Mouse (Mus musculus) adrenal gland, postnatal 4 days (tissue): ENCODE measurements at regions not wholly inside any gene's neighbourhood (a gene's known extent, or its start where the extent isn't known, plus 50 kb on each side); places are given as distances from the start of the nearest gene placed in this dataset.

Experiments used
- DNase-seq, 2 experiments: peaks; one replicate each; pipeline ENCODE4 v3.0.0; 2021 to 2022; ENCODE audit warnings: low spot score in 2 of 2, mixed read lengths in 2 of 2

DNA sequence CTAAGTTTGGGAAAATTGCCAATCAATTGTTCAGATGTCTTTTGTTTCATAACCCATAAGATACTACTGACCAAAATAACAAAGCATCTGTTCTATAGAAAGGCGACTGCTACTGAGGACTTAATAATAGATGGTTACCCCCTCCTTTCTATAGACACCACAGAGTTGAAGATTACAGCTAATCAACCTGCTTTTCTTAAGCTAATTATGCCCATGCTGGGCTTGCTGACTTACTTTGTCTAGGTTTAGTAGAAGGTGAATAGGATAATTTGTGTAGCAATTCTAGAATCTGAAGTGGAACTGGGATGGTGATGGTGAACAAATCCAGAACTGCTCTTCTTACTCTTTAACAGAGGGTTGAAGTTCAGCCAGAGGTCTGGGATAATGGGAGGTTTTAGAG lies 53.8 kb upstream of the Tbx18 start:
- no peak for DNase-seq

DNA sequence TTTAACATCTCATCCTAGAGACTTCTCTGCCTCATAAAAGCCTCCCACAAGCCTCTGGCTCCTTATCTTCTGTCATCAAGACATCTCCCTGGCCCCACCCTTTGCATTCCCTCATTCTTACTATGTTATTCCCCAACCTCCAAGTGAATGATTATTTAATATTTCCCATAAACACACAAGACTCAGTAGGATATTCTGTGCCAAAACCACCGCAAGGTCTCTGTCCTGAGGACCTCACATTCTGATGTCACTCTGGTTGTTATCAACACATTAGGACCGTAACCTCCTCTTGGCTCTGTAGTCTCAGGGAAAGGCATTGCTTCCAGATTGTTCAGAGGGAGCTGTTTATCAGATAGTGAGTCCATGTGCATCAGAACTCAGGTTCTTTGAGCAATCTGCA lies 80.7 kb upstream of the Tbx18 start:
- no peak for DNase-seq

DNA sequence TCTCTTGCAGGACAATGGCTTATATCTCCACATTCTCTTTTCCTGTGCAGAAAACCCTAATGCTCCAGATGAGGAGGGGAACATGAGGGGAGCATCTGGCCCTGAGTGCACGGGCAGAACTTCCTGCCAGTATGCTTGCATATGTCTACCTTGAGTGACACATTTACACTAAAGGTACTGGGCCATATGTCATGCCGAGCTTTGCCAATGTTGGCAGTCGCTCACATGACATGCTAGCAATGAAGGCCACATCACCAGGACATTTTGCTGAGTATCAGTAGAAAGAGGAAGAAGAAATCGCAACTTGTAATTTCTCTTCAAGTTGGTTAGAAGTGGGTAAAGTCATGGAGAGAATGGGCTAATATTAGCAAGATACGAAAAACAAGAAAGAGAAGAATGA lies 91.2 kb upstream of the Tbx18 start:
- DNase-seq, result no peak

DNA sequence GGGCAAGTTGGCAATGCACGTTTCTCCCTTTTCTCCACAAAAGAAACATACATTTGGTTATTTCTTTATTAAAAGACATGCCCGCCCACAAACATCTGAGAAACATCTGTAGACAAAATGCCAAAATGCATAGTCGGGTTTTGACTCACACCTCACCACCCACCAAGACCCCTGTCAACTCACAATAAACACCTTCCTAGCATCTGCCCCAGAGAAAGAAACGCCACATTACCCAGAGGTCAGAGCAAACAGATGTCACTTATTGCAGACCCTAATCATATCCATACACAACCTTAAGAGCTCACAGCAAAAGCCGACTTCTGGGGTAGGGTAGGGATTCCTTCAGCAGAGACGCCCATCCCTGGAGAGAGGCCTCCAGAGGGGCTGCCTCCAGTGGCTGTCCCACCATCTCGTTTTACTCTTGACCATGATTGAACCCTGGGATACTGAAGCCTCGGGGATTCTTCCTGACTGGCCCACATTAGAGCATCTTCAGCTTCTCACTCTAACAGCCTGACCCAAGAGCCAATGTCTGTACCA lies 93.7 kb upstream of the Tbx18 start:
- DNase-seq, result no peak

DNA sequence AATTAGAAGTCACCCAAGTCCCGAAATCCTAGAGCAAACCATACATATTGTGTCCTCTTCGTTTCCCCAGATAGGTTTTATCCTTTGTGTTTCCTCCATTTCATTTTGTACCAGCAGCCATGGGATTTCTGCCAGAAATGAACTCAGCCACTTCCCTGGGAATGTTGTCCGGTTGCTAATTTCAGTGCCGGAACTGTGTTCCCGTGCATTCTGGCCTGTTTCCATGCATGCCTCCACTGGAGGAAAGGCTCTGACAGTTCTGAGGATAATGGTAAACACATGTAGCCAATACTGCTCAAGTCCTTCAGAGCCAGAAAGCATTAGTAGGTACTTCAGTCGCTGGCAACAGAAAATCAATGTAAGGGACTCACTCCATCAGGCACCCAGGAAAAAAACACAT lies 112.8 kb upstream of the Tbx18 start:
- DNase-seq, result no peak

DNA sequence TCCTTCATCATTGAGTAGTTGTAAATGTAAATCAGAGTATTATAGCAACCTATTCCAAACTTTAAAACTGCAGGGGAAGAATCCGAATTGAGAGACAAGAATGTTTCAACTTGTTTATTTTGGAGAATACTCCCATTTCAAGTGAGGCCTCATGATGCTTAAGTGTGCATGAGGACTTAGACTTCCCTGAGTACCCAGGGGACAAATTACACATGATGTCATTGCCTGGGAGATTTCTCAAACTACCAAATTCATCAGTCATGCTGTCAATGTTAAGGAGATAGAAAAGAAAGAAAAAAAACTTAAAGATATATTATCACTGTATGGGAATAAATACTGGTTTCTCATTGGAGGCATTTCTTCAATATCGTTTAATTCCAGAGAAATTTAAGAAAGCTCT lies 113.4 kb upstream of the Tbx18 start:
- no peak for DNase-seq

DNA sequence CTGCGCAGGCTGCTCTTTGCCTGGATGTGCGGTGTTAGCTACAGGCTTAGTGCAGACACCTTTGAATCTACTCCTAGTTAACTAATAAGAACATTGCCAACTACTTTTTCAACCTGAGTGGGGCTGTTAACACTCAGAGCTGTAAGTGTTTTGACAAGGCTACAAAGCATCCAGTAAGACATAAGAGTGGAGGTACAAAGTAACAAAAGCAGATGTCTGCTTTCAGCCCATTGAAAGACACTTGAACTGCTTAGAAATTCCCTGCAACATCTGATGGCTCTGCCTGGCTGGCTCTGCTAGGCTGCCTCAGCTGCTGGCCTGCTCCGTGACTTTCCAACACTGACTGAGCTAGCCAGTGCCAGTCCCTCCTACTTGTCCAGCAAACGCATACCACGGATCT lies 117.8 kb upstream of the Tbx18 start:
- no peak for DNase-seq

DNA sequence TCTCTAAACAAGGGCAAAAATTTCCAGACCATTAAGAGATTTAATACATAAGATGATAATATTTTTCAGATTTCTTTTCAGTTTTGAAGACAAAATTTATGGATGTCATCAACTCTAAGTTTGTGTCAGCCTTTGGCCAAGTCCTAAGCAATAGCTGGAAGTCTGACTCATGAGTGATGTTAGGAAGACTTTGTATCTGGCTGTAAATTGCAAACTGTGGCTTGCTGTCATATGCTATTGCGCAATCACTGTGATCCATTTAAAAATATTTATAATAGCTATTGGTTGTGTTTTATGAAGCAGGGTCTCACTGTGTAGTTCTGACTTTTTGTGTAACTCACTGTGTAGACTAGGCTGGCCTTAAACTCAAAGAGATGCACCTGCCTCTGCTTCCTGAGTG lies 119.1 kb upstream of the Tbx18 start:
- DNase-seq, result no peak

DNA sequence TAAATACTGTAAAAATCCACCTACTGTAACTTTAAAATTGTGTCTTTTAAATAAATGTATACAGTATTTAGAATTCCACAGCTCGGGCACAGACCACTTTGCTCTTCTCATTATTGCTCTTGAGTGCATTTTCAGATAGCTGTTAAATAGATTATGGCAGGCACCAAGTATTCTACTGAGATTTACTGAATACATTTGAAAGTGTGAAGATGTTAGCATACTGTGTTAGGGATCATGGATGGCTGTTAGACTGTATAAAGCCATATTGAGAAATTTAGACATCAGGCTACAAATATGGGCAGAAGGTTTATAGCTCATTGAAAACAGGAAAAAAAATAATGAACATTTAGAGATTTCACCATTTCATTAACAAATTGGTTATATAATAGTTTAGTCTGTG lies 130.5 kb upstream of the Tbx18 start:
- no peak for DNase-seq

DNA sequence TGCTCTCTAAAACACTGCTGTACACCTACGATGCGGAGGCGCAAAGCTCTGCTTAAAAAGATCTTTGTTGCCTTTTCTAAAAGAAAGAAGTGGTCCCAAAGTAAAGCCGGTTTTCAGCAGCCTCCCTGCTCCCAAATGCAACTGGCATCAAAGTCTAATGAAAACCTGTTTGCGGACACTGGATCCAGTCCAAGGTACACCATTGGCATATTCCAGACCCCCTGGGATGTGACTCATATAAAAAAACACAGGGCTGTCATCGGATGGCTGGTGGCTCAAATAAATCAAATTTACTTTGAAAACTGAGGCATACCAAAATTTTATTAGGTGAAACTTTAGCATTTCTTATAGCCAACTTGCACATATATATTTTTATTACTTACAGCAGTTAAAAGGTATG lies 134.2 kb upstream of the Tbx18 start:
- no peak for DNase-seq

DNA sequence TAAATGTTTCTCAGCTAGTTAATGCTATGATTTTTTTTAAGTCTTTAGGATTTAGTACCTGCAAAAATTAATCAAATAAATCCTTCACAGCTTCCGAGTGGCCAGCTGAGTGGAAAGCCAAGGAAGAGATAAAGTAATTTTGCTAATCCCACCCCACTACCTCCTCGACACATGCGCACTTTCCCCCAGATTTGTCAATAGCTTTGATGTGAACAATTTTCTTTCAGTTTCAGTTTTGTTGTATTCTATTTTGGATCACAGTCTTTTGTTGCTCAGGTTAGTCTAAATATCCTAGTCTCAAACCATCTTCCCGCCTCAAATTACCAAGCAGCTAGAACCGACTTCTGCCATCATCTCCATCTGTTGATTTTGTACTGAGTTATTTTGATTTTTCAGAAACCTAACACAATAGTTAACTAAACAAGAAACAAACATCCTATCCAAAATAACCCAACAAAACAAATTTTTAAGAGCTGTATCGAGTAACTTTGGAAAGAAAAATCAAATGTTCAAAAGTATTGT lies 141.4 kb upstream of the Tbx18 start:
- no peak for DNase-seq

DNA sequence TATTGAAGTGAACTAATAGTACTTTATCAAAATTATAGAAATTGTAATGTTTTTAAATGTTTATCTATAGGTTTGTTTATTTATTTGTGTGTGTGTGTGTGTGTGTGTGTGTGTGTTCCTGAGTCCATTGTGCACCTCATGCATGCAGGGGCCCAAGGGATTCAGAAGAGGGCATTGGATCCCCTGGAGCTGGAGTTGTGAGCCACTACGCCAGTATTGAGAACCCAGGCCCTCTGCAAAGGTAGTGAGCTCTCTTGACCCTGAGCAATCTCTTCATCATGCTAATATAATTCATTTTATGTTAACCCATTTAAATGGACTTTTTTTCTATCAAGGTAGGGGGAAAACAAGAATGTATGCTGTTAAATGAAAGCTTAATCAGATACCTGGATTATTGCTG lies 151.5 kb upstream of the Tbx18 start:
- no peak for DNase-seq

DNA sequence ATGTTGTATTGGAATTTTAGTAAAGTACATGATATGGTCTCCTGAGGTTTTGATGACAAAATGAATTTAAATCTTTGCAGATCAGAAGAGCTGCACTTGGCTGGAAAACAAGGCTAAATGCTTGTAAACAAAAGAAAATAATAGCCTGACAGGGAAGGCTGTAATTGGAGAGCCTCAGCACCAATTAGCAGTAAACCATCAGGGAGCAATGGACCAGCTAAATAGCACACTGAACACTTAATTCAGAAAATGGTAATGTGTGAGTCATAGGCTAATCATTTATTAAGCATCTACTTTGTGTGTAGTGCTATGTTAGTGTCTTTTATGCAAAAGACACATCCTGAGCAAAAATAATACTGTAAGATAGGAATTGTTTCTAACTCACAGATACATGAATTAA lies 152.0 kb upstream of the Tbx18 start:
- no peak for DNase-seq

DNA sequence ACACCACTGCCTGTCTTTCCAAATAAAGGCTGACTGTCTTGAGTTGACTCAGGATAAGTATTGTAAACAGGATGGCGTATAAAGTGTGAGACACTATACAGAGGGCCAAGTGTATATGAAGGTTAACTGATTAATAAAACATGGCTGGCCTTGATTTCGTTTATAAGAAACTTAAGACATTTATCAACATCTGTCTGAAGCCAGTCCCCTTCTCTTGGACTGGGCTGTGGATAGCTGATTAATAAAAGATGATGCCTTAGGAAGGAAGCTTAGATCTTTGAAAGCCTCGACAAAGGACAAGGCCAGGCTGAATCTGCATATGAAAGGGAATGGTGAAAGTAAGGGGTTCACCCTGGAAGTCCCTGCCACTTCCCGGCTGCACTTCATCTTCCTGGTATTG lies 163.0 kb upstream of the Tbx18 start:
- DNase-seq, result no peak

DNA sequence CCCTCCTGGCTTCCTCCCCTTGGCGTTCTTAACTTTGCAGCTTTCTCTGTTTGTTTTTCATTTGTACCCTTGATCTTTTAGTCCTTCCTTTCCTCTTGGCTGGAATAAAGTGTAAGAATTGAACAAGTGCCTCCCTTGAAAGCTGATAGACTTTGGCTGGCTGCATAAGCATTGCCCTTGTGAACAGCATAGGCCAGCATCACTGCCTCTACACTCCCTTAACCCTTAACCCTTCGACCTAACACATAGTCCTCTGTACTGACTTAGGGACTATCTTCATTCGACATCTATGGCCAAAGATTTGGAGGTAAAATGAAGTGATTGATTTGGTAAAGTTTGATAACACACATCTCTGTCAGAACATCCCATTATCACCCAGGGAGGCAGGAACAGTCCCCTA lies 163.5 kb upstream of the Tbx18 start:
- DNase-seq, result no peak

DNA sequence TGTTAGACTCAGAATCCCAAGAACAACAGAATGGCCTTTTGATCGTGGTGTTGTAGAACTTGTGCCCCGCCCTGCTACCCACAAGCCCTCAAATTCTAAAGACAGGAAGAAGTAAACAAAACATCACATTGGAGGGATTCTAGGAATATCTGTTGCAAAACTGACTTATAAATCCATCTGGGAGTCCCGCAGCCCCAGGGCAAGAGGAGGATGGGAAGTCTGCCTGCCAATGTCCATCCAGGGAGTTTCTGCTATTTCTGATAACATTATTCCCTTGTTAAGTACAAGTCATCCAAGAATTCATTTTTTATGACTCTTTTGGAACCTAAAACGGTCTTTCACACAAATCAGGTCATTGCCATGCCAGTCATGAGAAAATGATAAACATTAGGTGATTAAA lies 164.5 kb upstream of the Tbx18 start:
- no peak for DNase-seq

DNA sequence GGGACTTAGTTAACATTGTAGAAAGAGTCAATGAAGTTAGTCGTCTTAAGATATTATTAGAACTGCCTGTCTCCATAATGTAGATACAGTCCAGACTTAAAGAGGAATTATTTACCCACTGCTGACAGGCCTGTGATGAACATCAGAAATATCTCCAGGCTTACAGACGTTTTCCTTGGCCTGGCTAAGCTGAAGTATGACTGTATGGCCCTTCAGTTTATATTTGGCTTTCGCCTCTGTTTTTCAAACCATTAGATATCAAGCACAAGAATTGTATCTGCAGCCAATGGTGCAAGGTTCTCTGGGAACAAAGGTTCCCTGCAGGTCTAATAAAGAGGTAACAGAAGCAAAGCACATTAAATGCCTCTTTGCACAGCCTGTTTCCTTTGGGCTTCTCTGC lies 166.3 kb upstream of the Tbx18 start:
- no peak for DNase-seq

DNA sequence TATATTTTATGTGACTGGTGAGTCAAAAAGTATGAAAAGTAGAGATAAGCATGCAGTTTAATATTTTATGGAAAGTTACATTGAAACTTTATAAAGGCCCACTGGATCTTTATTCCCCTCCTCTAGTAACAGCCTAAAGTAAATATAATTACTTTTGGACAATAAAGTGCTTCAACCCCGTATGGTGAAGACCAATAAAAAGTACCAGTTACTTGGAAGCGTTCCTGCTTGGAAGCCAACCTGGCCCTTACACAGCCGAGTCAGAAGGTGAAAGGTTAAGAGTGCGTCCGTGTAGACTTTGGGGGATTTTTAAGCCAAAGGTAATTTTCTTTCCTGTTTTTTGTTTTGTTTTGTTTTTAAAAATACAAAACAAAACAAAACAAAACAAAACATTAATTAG lies 168.3 kb upstream of the Tbx18 start:
- no peak for DNase-seq

DNA sequence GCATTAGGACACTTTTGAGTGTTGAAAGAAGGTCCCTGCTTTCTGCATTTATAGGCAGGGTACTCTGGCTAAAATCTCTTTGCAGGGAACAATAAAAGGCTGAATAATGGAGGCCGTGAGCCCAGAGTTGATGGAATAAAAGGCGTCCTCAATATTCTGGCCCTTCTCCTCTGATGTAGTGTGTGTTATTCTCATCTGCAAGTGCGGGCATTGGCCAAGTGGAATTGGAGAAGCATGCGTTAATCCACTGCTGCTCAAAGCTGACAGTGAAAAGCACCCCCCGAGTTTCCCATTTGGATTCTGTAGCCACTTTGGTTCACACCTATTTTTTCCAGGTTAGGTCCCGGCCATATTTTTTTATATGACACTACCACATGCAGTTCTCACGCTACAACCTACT lies 168.7 kb upstream of the Tbx18 start:
- DNase-seq, result no peak

DNA sequence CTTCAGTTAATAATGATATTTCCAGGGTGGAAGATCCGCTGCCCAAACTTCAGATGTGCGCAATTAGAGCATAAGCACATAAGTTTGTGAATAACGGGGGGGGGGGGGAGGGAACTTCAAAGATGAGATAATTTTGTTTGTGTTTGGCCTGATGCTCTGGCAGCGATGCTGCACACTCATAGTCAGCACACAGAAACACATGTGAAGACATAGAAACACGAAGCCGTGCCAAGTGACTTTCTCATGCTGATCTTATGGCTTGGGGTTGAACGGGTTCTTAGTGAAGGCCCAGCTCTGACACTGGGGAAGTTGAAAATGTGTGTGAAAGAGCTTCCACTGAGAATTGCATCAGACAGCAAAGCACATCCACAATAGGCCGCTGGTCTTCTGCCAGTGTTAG lies 190.2 kb upstream of the Tbx18 start:
- no peak for DNase-seq

DNA sequence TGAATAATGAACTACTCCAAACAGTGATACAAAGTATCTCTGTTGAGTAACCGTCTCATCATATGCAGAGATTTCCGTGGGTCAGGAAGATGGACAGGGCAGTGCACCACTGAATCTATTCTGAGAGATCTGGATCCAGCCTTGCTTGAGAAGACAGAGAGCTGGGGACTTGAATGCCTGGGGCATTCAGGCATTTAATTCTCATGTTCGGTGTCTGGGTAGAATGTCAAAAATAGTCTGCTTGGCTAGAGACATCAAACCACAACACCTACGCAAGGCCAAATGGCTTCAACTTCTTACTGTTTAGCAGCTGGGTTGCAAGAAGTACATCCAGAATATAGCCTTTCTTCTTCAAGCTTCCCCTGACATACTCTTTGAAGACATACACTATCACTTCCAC lies 194.1 kb upstream of the Tbx18 start:
- DNase-seq, result no peak

DNA sequence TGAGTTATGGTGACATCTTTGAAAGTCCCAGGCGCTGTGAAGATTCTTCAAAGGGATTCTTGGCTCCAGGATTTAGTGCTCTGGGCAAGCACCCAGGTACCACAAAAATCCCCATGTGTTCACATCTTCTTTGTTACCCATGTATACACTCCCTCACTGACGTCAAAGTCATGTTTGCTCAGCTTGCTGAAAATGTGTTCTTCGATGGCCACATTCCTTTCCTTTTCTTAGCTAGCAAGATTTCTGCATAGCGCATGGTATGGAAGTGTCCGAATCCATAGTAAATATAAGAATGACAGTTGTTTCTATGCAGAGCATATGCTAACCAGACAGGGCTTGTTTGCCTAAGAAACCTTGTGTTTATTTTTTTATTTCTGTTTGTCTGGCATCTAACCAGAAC lies 202.2 kb upstream of the Tbx18 start:
- no peak for DNase-seq

DNA sequence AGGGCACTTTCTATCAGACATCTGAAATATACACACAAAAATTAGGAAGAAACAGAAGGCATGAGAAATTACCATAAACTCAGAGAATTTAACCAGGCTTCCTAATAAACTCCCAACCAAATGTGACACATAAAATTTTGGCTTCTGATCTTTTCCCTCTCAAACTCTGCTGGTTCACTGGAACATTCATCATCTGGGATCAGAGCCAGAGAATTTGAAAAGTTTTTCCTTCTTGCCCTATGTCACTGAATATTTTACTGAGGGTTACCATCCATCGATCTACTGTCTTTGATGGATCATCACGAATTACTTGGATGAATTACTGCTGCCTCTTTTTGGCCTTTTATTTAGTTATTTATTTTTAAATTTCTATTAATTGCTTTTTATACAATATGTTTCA lies 221.4 kb upstream of the Tbx18 start:
- no peak for DNase-seq

DNA sequence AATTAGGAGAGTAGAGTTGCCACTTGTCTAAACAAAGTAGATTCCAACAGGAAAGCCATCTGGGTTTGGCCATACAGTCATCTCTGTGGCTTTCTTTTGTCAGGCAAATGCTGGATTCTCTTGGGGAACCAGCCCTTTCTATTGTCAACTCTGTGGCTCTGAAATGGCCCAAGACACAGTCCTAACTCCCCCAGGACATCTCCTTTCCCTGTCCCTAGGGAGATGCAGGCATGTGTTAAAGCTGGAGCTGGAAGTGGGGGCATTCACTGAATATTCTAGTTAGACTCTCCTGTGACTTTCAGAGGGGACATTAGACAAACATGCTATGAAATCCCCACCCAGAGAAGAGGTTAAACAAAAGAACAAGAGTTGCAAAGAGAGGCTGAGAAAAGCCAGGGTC lies 223.9 kb upstream of the Tbx18 start:
- DNase-seq, result no peak
